Mouse (Mus musculus): Measurements from ENCODE around the gene Cckar. TPM values are rescaled to one million over a fixed set of nuclear protein-coding genes. Genes with fewer than 3 reads are reported as not detected.

Cckar gene
- total and polyA plus RNA-seq, 3 experiments = 0.11 TPM; not detected in 2

DNA sequence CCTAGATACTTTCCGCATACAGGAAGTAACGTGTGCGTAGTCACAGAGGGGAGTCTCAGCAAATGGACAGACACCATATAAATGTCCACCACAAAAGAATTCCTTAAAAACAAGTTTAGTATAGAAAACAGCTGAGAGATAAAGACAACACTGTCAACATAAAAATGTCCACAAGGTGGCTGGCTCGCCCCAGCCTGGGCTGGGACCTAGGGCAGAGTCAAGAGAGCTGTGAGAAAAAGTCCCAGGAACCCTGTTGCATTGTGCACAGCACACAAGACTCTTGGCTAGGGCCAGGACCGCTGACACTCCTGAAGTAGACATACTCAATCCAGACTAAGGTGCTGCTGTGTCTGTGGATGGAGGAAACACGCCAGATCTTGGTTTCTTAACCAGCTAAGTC lies 49.6 kb downstream of the Cckar start:
- TF ChIP-seq POLR2AphosphoS5 (IDR thresholded peaks at IDR 0.05; ENCODE audit: insufficient replicate concordance, low read depth, low read length) (no peak), GATA1 (IDR thresholded peaks at IDR 0.05; ENCODE audit: borderline replicate concordance, low read length) (no peak), GATA2 (IDR thresholded peaks at IDR 0.05; ENCODE audit: borderline replicate concordance, low read depth, low read length) (no peak), TAL1 (conservative IDR thresholded peaks at IDR 0.05; ENCODE audit: low read depth, low read length) (no peak), CTCF (IDR thresholded peaks at IDR 0.05; ENCODE audit: low read depth, low read length) (no peak)
- no peak overlapping the region for H3K4me3 ChIP-seq (ENCODE audit: low read depth, low read length)
- no peaks in the 10 kb centered on the region for H3K9me3 ChIP-seq (replicated peaks)
- ATAC-seq (ENCODE audit: extremely low read depth, insufficient number of reproducible peaks, low FRiP score, poor library complexity, severe bottlenecking) (no peak), DNase-seq (ENCODE audit: low spot score) (no peak)
- no peaks in the 10 kb centered on the region for H3K4me1 ChIP-seq (ENCODE audit: insufficient read depth, low read depth, low read length)
- no peaks in the 10 kb centered on the region for H3K27me3 ChIP-seq (ENCODE audit: insufficient read depth, low read length)
- peaks cover 38% of the 10 kb centered on the region for H3K36me3 ChIP-seq (replicated peaks)

DNA sequence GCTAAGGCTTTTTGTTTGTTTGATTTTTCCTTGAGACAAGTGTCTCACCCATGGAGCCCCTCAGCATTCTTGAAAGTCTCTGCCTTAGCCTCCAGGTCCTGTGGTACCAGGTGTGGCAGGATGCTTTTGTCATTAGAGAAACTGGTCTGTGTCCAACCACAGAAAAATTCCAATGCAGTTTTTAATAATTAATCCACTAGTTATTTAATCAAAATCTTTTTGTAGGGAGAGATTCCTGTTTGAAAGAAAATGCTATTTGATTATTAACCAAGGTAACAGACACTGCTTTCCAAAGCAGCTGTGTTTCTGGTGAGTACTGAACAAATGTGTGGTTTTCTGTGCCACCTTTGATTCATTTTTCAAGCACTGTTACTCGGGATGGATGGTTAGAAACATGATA lies 50.9 kb downstream of the Cckar start:
- Histone ChIP-seq H3K9me3 (replicated peaks) (0 out of 2 replicates have a peak, but pooled peaks cover 2% of the 10 kb centered on the region), H3K36me3 (replicated peaks) (peaks cover 45% of the 10 kb centered on the region), H3K27me3 (ENCODE audit: insufficient read depth, low read length) (no peaks in the 10 kb centered on the region), H3K4me3 (ENCODE audit: low read depth, low read length) (no peak overlapping the region), H3K4me1 (ENCODE audit: insufficient read depth, low read depth, low read length) (no peaks in the 10 kb centered on the region)
- no peak for TF ChIP-seq POLR2AphosphoS5 (IDR thresholded peaks at IDR 0.05; ENCODE audit: insufficient replicate concordance, low read depth, low read length)
- TF ChIP-seq CTCF (IDR thresholded peaks at IDR 0.05; ENCODE audit: low read depth, low read length) = no peak
- TF ChIP-seq GATA1 (IDR thresholded peaks at IDR 0.05; ENCODE audit: borderline replicate concordance, low read length) = no peak
- ATAC-seq (ENCODE audit: extremely low read depth, insufficient number of reproducible peaks, low FRiP score, poor library complexity, severe bottlenecking) = no peak
- DNase-seq (ENCODE audit: low spot score) = no peak

Other genes starting within 250 kb of the Cckar start
- gene Rbpj, start 241.6 kb downstream of the Cckar start, total RNA-seq (2014; fragmentation: Nextera tagmentation) = 33.5 and 42.8 TPM in 2 replicates
- gene Rbpj, start 241.6 kb downstream of the Cckar start, total RNA-seq (2017) = 14.4 and 17.2 TPM in 2 replicates
- 4.5 and 5.5 TPM in 2 replicates for gene Rbpj, start 241.6 kb downstream of the Cckar start, polyA plus RNA-seq (2012)
- gene Tbc1d19, start 101.9 kb upstream of the Cckar start, total RNA-seq (2014; fragmentation: Nextera tagmentation) = 26.4 and 44.9 TPM in 2 replicates
- gene Tbc1d19, start 101.9 kb upstream of the Cckar start, total RNA-seq (2017) = 8.8 and 16.7 TPM in 2 replicates
- gene Tbc1d19, start 101.9 kb upstream of the Cckar start, polyA plus RNA-seq (2012) = 6.8 and 7.3 TPM in 2 replicates

Data from G1E (cell line).